Mouse (Mus musculus): ENCODE results near the gene Smu1. TPM values are rescaled to one million over a fixed set of nuclear protein-coding genes. Genes with fewer than 3 reads are reported as not detected.
A peak's percentile ranks its signal among the peaks of the same experiment; 100 is the strongest.

Smu1 gene
- polyA plus RNA-seq, 1 experiment: 8.3 TPM

DNA sequence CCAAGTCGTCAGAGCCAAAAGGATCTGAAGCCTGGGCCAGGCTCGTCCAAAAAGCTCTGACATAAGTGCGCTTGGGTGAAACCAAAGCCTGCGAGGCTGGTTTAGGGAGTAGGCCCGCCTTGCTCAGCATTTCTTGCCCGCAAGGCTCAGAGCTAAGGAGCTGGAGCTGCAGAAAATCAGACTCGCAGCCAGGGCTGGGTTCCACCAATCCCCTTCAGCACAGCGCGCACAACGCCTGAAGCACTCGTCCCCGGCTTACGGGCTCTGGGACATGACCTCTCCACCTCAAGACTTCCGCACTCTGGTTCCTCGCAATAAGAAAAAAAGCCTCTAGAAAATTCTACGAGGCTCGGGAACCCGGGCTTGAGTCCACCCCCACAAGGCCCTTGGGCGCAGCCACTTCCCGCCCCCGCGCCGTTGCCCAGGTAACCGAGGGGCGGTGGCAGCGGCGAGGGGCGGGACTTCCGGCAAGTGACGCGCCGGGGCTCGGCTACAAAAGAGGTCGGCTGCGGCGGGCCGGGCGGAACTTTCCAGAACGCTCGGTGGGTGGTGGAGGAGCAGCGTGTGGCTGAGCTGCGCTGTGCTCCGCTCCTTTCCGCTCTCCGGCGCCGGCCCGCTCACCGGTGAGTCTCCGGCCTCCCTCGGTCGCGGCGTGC lies 35.6 kb downstream of the Smu1 start, which contains the start of gene Dnaja1:
Gene Dnaja1, plus strand, starts transcription at position 140 of the 656 bp plus-strand sequence.
- no peaks in the 10 kb centered on the region for H3K27me3 ChIP-seq (replicated peaks)
- no peak for TF ChIP-seq GATA1 (IDR thresholded peaks at IDR 0.05; ENCODE audit: borderline replicate concordance, low read length)
- TF ChIP-seq FLI1 (IDR thresholded peaks at IDR 0.05; ENCODE audit: low read length): peak; percentile 48; the same call in 1 of the 2 replicates
- H3K9me3 ChIP-seq: no peaks in the 10 kb centered on the region
- peaks cover 37% of the 10 kb centered on the region for H3K36me3 ChIP-seq (replicated peaks; ENCODE audit: low read length)
- H3K4me1 ChIP-seq: peaks cover 42% of the 10 kb centered on the region
- H3K4me3 ChIP-seq (replicated peaks): peak within 1 kb of the TSS; percentile 97

DNA sequence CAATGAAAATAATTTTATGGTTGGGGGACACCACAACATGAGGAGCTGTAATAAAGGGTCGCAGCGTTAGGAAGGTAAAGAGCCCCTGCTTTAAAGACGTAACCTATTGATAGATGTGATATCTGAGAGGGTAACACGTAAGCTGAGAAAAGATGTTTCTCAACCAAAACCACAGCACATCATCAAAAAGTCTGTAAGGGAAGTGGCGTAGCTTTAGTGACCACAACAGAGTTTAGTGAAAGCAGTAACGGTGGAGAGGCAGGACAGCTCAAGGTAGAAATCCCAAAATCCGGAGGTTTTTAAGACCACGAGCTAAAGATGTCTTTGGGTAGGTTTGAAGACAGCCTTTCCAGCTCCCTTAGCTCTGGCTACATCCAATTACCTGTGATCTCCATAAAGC lies 36.8 kb downstream of the Smu1 start:
- TF ChIP-seq FLI1 (IDR thresholded peaks at IDR 0.05; ENCODE audit: low read length) (no peak), GATA1 (IDR thresholded peaks at IDR 0.05; ENCODE audit: borderline replicate concordance, low read length) (no peak)
- peaks cover 36% of the 10 kb centered on the region for H3K4me1 ChIP-seq
- no peaks in the 10 kb centered on the region for H3K9me3 ChIP-seq
- H3K4me3 ChIP-seq (replicated peaks): peak overlapping the region; percentile 97
- peaks cover 25% of the 10 kb centered on the region for H3K36me3 ChIP-seq (replicated peaks; ENCODE audit: low read length)
- H3K27me3 ChIP-seq (replicated peaks): no peaks in the 10 kb centered on the region

DNA sequence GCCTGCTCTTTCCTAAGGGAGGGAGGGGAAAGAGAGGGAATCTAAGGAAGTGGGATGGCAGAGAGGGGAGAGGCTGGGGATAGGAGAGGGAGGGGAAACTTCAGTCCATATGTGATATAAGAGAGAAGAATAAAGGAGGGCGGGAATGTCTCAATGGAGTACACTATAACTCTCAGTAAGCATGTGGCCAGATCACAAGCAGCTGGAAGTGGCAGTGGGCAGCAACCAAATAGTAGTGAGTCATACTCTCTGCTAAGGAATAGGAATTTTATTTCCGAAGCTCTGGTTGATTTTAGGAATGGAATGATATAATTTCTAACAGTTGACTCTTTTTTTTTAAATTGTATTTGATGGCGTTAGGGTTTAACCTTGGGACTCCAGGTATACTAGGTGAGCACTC lies 40.6 kb downstream of the Smu1 start:
- TF ChIP-seq FLI1 (IDR thresholded peaks at IDR 0.05; ENCODE audit: low read length): no peak
- no peaks in the 10 kb centered on the region for H3K9me3 ChIP-seq
- H3K27me3 ChIP-seq (replicated peaks): peaks cover 7% of the 10 kb centered on the region
- H3K4me1 ChIP-seq: peaks cover 19% of the 10 kb centered on the region
- H3K36me3 ChIP-seq (replicated peaks; ENCODE audit: low read length): peaks cover 5% of the 10 kb centered on the region
- H3K4me3 ChIP-seq (replicated peaks): no peak overlapping the region

DNA sequence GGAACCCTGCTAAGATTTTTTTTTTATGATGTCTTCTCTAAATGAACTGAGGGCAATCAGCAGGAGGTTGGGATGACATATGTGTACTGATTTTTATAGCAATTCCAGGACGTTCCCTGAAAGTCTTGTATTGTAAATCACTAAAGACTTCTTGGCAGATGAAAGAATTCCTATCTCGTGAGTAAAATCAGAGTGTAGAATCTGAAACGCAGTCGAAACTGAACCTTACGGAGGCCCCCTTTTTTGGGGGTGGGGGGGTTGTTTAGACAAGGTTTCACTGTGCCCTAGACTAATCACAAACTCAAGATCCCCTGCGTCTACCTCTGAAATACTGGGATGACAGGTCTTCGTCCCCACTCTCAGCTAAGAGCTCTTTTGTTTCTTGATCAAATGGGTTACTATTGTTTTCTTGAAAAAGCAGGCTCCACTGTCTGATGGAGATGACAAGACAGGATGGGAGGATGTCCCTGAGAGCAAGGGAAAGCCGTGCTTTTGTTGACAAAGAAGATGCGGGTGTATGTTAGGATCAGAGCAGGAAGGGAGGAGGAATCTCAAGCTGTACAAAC lies 53.9 kb downstream of the Smu1 start:
- Histone ChIP-seq H3K9me3 (no peaks in the 10 kb centered on the region), H3K4me3 (replicated peaks) (peak overlapping the region; percentile 97), H3K4me1 (peaks cover 40% of the 10 kb centered on the region), H3K27me3 (replicated peaks) (no peaks in the 10 kb centered on the region), H3K36me3 (replicated peaks; ENCODE audit: low read length) (peaks cover 10% of the 10 kb centered on the region)
- TF ChIP-seq GATA1 (IDR thresholded peaks at IDR 0.05; ENCODE audit: borderline replicate concordance, low read length) (no peak), FLI1 (IDR thresholded peaks at IDR 0.05; ENCODE audit: low read length) (no peak)

DNA sequence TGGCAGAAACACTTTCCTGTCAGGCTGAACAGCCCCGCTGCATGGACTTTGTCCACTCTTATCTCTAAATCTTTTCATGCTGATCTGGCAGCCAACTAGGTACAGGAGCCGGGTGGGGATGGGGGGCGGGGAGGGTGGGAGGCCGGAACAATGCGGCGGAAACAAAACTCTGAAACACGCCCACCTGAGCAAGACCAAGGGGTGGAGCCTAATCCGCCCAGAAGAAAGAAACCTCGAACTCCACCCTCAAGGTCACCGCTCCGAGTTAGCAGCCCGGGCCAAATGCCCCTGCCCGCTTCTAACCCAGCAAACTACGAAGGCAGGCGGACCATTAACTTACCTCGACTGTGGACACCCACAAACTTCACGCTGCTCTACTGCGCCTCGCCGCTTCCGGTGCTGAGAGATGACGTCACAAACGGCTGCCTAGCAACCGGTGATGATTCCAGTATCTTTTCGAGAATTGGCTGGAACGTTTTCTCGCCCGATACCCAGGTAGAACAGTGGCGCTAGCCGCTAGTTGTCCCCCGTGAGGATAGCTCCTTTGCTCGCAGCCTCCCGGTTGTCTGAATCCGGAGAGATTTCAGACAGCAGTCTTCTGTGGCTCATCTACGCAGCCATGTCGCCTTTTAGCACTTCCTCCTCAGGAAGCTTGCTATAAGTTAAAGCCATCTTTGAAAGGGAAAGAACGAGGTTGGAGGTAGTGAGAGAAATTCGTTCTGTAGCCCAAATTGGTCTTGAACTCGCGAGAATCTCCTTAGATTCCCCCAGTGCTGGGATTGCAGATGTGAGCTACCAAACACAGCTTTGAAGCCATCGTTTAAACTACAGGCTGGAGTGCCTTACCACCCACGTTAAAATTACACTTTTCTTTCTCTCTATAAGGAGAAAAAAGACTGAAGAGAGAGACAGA lies 54.7 kb downstream of the Smu1 start, which contains the start of gene Aptx:
Gene Aptx, minus strand, starts transcription at position 398 of the 913 bp plus-strand sequence.
- TF ChIP-seq FLI1 (IDR thresholded peaks at IDR 0.05; ENCODE audit: low read length) (no peak), GATA1 (IDR thresholded peaks at IDR 0.05; ENCODE audit: borderline replicate concordance, low read length) (no peak)
- H3K4me3 ChIP-seq (replicated peaks): peak within 1 kb of the TSS; percentile 97
- peaks cover 40% of the 10 kb centered on the region for H3K4me1 ChIP-seq
- H3K27me3 ChIP-seq (replicated peaks): no peaks in the 10 kb centered on the region
- peaks cover 10% of the 10 kb centered on the region for H3K36me3 ChIP-seq (replicated peaks; ENCODE audit: low read length)
- H3K9me3 ChIP-seq: no peaks in the 10 kb centered on the region

DNA sequence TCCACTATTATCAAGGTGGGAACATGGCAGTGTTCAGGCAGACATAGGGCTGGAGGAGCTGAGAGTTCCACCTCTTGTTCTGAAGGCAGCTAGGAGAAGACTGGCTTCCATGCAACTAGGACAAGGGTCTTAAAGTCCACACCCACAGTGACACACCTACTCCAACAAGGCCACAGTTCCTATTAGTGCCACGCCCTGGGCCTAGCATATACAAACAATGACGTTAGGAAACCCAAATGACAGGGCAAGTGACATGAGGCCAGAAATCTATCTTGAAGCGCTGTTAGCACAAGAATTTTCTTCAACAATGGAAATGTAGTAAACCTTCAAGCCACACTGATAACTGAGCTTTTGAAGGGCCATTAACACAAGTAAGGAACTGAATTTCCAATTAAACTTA lies 55.9 kb downstream of the Smu1 start:
- no peaks in the 10 kb centered on the region for H3K27me3 ChIP-seq (replicated peaks)
- no peak for TF ChIP-seq FLI1 (IDR thresholded peaks at IDR 0.05; ENCODE audit: low read length)
- TF ChIP-seq GATA1 (IDR thresholded peaks at IDR 0.05; ENCODE audit: borderline replicate concordance, low read length): no peak
- H3K4me1 ChIP-seq: peaks cover 40% of the 10 kb centered on the region
- H3K9me3 ChIP-seq: no peaks in the 10 kb centered on the region
- peak overlapping the region; percentile 97 for H3K4me3 ChIP-seq (replicated peaks)
- H3K36me3 ChIP-seq (replicated peaks; ENCODE audit: low read length): peaks cover 18% of the 10 kb centered on the region

DNA sequence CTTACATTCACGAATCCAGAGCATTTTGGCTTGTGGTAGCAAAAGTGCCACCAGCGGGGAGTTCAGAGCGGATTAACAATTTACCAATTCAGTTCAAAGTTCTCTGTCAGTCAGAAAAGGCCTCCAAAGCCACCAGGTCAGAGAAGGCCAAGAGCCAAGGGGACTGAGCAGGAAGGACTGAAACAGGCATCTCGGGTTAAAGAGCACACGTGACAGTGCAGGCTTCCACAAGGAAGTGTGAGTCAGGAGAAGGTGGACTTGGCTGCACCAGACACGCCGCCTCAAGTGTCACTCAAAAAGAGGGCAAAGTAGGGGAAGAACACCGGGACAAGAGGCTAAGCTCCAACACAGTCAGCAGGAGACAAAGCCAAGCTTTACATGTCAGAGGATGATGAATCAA lies 57.5 kb downstream of the Smu1 start:
- TF ChIP-seq FLI1 (IDR thresholded peaks at IDR 0.05; ENCODE audit: low read length) (no peak), GATA1 (IDR thresholded peaks at IDR 0.05; ENCODE audit: borderline replicate concordance, low read length) (no peak)
- H3K9me3 ChIP-seq: no peaks in the 10 kb centered on the region
- peaks cover 33% of the 10 kb centered on the region for H3K36me3 ChIP-seq (replicated peaks; ENCODE audit: low read length)
- H3K4me3 ChIP-seq (replicated peaks): peak overlapping the region; percentile 29
- H3K27me3 ChIP-seq (replicated peaks): no peaks in the 10 kb centered on the region
- peaks cover 40% of the 10 kb centered on the region for H3K4me1 ChIP-seq

DNA sequence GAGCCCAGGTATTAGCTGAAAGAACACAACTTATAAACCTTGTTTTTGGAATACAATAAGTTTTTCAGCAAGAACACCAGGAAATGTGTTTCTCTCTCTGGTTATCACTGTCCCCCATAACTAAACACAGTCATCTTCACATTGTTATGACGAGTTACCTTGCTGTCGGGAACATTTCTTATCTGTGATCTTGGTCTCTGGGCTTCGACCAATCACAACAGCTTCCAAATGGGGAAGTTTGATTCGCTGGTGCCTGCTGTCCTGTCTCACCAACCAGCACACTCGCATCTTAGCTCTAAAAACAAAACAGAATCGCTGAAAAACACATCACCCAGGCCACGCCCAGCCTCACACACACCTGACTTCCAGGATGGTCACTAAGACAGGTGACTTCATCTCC lies 60.7 kb downstream of the Smu1 start:
- Histone ChIP-seq H3K36me3 (replicated peaks; ENCODE audit: low read length) (peaks cover 63% of the 10 kb centered on the region), H3K9me3 (no peaks in the 10 kb centered on the region), H3K4me1 (peaks cover 27% of the 10 kb centered on the region), H3K4me3 (replicated peaks) (no peak overlapping the region), H3K27me3 (replicated peaks) (no peaks in the 10 kb centered on the region)
- TF ChIP-seq GATA1 (IDR thresholded peaks at IDR 0.05; ENCODE audit: borderline replicate concordance, low read length) (no peak), FLI1 (IDR thresholded peaks at IDR 0.05; ENCODE audit: low read length) (no peak)

DNA sequence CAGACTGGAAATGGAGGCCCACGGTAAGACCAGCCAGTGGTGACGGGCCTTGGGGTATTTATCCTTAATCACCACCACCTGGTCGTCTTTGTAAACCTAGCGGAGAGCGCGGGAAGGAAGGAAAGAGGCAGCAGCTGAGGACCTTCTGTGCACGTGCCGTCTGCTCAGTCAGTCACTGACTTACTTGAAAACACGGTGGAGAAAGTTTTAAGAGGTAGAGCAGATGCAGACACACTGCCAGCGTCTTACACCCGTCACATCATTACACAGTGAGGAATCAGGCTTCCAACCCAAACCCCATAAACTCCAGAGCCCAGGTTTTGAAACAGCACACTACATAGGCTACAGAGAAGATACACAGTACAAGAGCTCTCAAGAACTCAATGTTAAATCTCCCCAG lies 66.6 kb downstream of the Smu1 start:
- Histone ChIP-seq H3K9me3 (no peaks in the 10 kb centered on the region), H3K4me1 (peaks cover 9% of the 10 kb centered on the region), H3K4me3 (replicated peaks) (no peak overlapping the region), H3K36me3 (replicated peaks; ENCODE audit: low read length) (peaks cover 84% of the 10 kb centered on the region), H3K27me3 (replicated peaks) (no peaks in the 10 kb centered on the region)
- TF ChIP-seq GATA1 (IDR thresholded peaks at IDR 0.05; ENCODE audit: borderline replicate concordance, low read length) (no peak), FLI1 (IDR thresholded peaks at IDR 0.05; ENCODE audit: low read length) (no peak)

Other genes starting within 250 kb of the Smu1 start
- 7.4 TPM in 1 of 2 replicates, not detected in the other for gene Aptx, start 54.7 kb downstream of the Smu1 start, polyA plus RNA-seq (2012; ENCODE audit: insufficient read depth, low replicate concordance)
- gene Dnaja1, start 35.8 kb downstream of the Smu1 start, polyA plus RNA-seq (2012; ENCODE audit: insufficient read depth, low replicate concordance): 0.81 and 43.5 TPM in 2 replicates
- gene B4galt1, start 96.1 kb upstream of the Smu1 start, polyA plus RNA-seq (2012; ENCODE audit: insufficient read depth, low replicate concordance): 43.8 and 101 TPM in 2 replicates
- not detected in 2 replicates for gene Spink4, start 162.1 kb upstream of the Smu1 start, polyA plus RNA-seq (2012; ENCODE audit: insufficient read depth, low replicate concordance)
- gene Bag1, start 190.4 kb upstream of the Smu1 start, polyA plus RNA-seq (2012; ENCODE audit: insufficient read depth, low replicate concordance): 409 and 1,033 TPM in 2 replicates
- gene Chmp5, start 190.5 kb upstream of the Smu1 start, polyA plus RNA-seq (2012; ENCODE audit: insufficient read depth, low replicate concordance): 6.2 TPM in 1 of 2 replicates, not detected in the other
- gene Nfx1, start 213.0 kb upstream of the Smu1 start, polyA plus RNA-seq (2012; ENCODE audit: insufficient read depth, low replicate concordance): 1.2 and 4.1 TPM in 2 replicates

Data from megakaryocyte, embryonic 14.5 days (primary cell).